Mouse (Mus musculus) spleen, adult 2 months (tissue): ENCODE results near the gene Rabepk. TPM values are rescaled to one million over a fixed set of nuclear protein-coding genes. Genes with fewer than 3 reads are reported as not detected.
"Not testable (repeated sequence)": the region's sequence is repeated elsewhere in the genome, so short reads cannot be mapped to it uniquely, and the experiment has no call there.

ENCODE experiments used
- DNase-seq, 2 experiments: peaks; one replicate each; pipeline versions ENCODE4 v3.0.0 to v3.0.0-alpha.2; 2012 to 2021; ENCODE audit warnings: low spot score in 2 of 2, low read depth in 1 of 2
- H3K27ac ChIP-seq: fragments of 200-500 bp; 2 replicates; pipeline ENCODE4 v1.5.1; 2012; ENCODE audit warnings: low read length, inconsistent platforms; ENCODE audit not compliant: insufficient read depth
- H3K27me3 ChIP-seq: fragments of 200-500 bp; 2 replicates; pipeline ENCODE4 v1.6.1; 2012; ENCODE audit warnings: mild to moderate bottlenecking, moderate library complexity, low read length, inconsistent platforms; ENCODE audit not compliant: control insufficient read depth, insufficient read depth
- H3K36me3 ChIP-seq: fragments of 200-500 bp; 2 replicates; pipeline ENCODE4 v1.6.1; 2012; ENCODE audit warnings: mild to moderate bottlenecking, low read length, inconsistent platforms; ENCODE audit not compliant: control insufficient read depth, insufficient read depth
- H3K4me1 ChIP-seq: fragments of 200-500 bp; 2 replicates; pipeline ENCODE4 v1.6.1; 2011; ENCODE audit warnings: inconsistent platforms; ENCODE audit not compliant: control insufficient read depth, insufficient read depth, insufficient read length
- H3K4me3 ChIP-seq: fragments of 200-500 bp; 2 replicates; pipeline ENCODE4 v1.5.1; 2011; ENCODE audit warnings: mild to moderate bottlenecking, inconsistent platforms; ENCODE audit not compliant: insufficient read depth, insufficient read length; ENCODE audit errors: extremely low read depth
- CTCF ChIP-seq: fragments of 200-500 bp; IDR thresholded peaks from 2 replicates; pipeline ENCODE4 v1.5.1; 2011; ENCODE audit warnings: mild to moderate bottlenecking, inconsistent platforms; ENCODE audit not compliant: insufficient read depth, insufficient read length, insufficient replicate concordance; ENCODE audit errors: extremely low read depth
- POLR2A ChIP-seq: fragments of 200-500 bp; IDR thresholded peaks from 2 replicates; pipeline ENCODE4 v1.6.1; 2011; ENCODE audit warnings: low read depth, low read length, inconsistent platforms
- WGBS: fragments of 180-500 bp; shearing (Covaris S2); methylation state at CpG from one replicate; pipeline ENCODE4 v1.1.7; 2018; 5-methylcytosine and 5-hydroxymethylcytosine counted together
- polyA plus RNA-seq: library from polyadenylated mRNA; depleted of rRNA; stranded (reverse); fragments of >200 nt; gene quantifications from 2 replicates; pipeline ENCODE4 v1.2.3, GENCODE M21; 2012

The Rabepk gene
- polyA plus RNA-seq, 1 experiment, result 16.7 TPM

DNA sequence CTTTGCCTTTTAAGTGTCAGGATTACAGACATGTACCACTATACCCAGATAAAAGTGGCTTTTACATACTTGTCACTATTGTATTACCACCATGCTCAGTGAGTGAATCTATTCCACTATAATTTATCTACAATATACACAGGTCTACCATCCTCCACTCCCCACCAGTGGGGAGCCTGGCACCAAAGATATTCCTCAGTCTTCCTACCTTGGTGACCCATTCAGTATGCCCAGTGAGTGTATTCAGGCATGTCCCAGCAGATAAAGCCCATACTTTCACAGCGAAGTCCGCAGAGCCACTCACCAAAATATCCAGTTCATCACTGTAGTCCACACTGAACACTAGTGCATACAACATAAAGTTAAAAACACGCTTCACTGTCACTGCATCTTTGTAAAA, 11.1 kb upstream of the Rabepk start:
- no peak for DNase-seq
- Histone ChIP-seq H3K4me3 (no peak overlapping the region), H3K4me1 (peaks cover 2% of the 10 kb centered on the region; the same call in 1 of the 2 replicates), H3K27me3 (no peaks in the 10 kb centered on the region), H3K27ac (no peak overlapping the region), H3K36me3 (peaks cover 28% of the 10 kb centered on the region)
- TF ChIP-seq CTCF (no peak), POLR2A (no peak)
- WGBS, result 90% methylated on average over 3 of the region's 3 CpGs

DNA sequence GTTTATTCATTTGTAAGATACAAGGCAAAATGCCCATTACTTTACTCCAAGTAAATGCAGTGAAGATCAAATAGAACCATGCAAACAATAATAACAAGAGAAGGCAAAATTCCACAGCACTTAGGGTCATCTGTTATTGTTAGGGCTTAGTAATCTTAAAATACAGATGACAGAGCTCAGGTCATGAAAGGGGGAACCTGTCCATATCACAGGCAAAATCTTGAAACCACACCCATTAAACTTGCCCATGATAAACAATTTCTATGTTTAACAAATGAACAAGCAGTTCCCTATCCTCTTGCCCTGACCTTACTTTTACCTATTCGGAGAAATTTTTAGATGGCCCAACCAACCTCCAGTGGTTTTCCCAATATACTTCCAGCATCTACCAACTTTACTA, 9.9 kb upstream of the Rabepk start:
- Histone ChIP-seq H3K4me3 (no peak overlapping the region), H3K36me3 (peaks cover 33% of the 10 kb centered on the region), H3K4me1 (peaks cover 2% of the 10 kb centered on the region; the same call in 1 of the 2 replicates), H3K27me3 (no peaks in the 10 kb centered on the region), H3K27ac (no peak overlapping the region)
- WGBS, result 86% methylated on average over 1 of the region's 1 CpGs
- no peak for DNase-seq
- TF ChIP-seq CTCF (no peak), POLR2A (no peak)

DNA sequence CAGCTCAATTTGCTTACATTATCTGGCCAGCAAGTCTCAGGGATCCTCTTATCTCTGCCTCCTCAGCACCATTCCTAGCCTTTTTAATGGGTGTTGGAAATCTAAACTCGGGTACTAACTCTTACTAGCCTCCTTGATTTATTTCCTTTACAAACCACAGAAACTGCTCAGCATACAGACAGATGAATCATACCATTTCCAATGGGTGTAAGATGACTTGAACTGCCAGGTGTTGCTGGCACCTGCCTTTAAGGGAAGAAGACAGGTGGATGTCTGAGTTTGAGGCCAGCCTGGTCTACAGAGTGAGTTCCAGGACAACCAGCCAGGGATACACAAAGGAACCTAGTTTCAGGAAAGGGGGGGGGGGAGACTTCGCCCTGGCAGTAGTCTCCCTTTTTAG, 8.3 kb upstream of the Rabepk start:
- TF ChIP-seq POLR2A (no peak), CTCF (no peak)
- H3K4me1 ChIP-seq, result peaks cover 2% of the 10 kb centered on the region; the same call in 1 of the 2 replicates
- H3K27ac ChIP-seq, result no peak overlapping the region
- H3K4me3 ChIP-seq, result no peak overlapping the region
- no peaks in the 10 kb centered on the region for H3K27me3 ChIP-seq
- peaks cover 25% of the 10 kb centered on the region for H3K36me3 ChIP-seq
- DNase-seq, result no peak
- 53% methylated on average over 2 of the region's 2 CpGs for WGBS

DNA sequence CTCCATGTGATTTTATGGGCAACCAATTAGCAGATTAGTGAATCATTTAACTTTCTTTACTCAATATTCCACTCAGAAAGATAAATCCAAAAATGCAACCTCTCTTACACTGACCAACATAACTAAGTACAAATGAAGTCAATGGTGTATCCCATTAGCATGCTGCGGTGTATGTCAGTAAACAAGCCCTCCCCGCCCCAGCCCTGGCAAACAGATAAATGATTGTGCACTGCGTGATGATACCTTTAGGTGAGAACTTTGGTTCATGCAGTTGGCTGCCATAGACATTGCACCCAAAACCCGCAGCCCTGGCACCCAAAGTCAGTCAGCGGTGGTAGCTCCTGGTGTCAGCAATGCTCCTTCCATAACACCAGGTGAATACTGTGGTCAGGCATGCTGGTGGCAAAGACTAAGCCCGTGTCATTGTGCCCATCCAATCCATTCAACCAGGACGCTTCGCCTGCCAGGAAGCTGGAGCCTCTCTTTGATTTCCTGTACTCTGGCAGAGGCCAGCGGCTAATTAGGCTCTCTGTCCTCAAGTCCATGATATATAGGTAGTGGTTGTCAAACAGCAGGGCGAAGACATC, 5.7 kb upstream of the Rabepk start:
- Histone ChIP-seq H3K27ac (no peak overlapping the region; the same call in 1 of the 2 replicates), H3K4me3 (no peak overlapping the region), H3K36me3 (peaks cover 12% of the 10 kb centered on the region), H3K4me1 (peaks cover 2% of the 10 kb centered on the region; the same call in 1 of the 2 replicates), H3K27me3 (no peaks in the 10 kb centered on the region)
- 90% methylated on average over 10 of the region's 10 CpGs for WGBS
- TF ChIP-seq POLR2A, result no peak
- no peak for TF ChIP-seq CTCF
- no peak for DNase-seq

DNA sequence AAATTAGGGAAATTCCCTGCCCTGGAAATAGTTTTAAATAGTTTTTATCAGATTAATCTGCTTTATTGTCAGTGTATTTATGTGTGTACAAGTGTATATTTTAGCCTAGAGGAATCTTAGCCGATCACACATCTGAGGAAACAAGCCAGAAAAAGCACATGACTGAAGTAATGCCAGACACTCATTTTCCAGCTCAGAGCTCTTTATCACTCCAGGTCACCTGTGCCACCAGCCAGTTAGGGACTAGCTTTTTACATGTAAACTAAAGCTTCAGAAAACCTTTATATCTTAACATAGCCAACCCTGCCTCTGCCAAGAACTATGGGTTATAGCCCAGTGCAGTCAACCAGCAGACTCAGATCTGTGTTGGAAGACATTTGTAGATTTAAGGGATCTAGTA, 5.1 kb upstream of the Rabepk start:
- TF ChIP-seq CTCF (no peak), POLR2A (no peak)
- Histone ChIP-seq H3K36me3 (peaks cover 11% of the 10 kb centered on the region), H3K27ac (no peak overlapping the region), H3K4me3 (no peak overlapping the region), H3K27me3 (no peaks in the 10 kb centered on the region), H3K4me1 (peaks cover 2% of the 10 kb centered on the region; the same call in 1 of the 2 replicates)
- WGBS, result 79% methylated on average over 1 of the region's 1 CpGs
- no peak for DNase-seq

DNA sequence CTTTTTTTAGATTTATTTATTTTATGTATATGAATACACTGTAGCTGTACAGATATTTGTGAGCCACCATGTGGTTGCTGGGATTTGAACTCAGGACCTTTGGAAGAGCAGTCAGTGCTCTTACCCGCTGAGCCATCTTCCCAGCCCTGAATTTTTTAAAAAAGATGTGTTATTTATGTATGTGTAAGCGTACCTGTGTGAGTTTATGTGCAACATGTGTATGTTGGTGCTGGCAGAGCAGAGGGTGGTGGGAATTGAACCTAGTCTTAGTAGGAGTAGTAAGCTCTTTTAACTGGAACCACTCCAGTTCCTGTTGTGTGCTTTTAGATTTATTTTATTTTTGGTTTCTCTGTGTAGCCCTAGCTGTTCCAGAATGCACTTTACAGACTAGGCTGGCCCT, 4.5 kb upstream of the Rabepk start:
- H3K27ac ChIP-seq, result no peak overlapping the region
- H3K4me1 ChIP-seq, result peaks cover 2% of the 10 kb centered on the region; the same call in 1 of the 2 replicates
- no peaks in the 10 kb centered on the region for H3K27me3 ChIP-seq
- no peak for DNase-seq
- no peak for TF ChIP-seq CTCF
- TF ChIP-seq POLR2A, result no peak
- no peak overlapping the region for H3K4me3 ChIP-seq
- H3K36me3 ChIP-seq, result peaks cover 11% of the 10 kb centered on the region
- 96% methylated on average over 2 of the region's 2 CpGs for WGBS

DNA sequence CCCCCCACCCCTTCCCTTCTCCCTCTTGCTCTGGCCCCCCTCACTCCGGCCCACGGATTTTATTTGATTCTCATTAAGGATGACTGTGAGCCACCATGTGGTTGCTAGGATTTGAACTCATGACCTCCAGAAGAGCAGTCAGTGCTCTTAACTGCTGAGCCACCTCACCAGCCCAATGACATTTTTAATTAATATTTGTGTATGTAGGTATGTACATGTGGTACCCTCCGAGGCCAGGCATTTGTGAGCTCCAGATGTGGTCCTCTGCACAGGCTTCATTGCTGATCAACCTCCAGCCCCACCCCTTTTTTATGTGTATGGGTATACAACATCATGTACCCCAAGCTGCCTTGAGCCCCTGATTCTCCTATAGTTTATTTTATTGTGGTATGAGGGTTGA, 4.0 kb upstream of the Rabepk start:
- Histone ChIP-seq H3K4me3 (no peak overlapping the region), H3K4me1 (peaks cover 2% of the 10 kb centered on the region; the same call in 1 of the 2 replicates), H3K27ac (no peak overlapping the region), H3K27me3 (no peaks in the 10 kb centered on the region), H3K36me3 (peaks cover 11% of the 10 kb centered on the region)
- WGBS, result 83% methylated on average over 3 of the region's 3 CpGs
- TF ChIP-seq CTCF (no peak), POLR2A (no peak)
- no peak for DNase-seq

DNA sequence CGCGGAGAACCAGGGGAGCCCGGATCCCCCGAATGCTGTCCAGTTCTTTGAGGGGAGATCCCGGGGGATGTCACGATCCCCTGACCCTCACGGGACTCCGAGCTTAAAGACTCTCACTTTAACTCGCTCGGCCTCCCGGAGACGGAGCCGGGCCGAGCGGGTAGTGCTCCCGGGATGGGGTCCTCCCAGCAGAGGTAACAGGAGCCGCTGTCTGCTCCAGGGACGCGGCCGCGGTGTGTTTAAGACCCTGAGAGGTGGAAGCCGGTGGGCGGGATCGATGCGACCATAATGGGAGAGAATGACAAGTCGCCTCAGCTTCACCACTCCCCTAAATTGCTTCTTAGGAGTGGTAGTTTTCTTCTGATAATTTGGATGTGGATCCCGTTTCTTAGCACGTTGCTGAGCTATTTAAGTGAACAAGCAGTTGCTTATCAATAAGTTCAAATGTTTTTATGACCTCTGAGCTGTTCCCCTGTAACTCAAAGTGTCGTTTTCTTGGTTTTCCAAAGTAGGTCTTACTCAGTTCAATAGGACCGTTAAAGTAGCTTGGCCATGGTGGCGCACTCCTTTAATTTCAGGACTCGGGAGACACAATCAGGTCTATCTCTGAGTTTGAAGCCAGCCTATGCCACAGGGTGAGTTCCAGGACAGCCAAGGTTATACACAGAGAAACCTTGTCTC, 3.0 kb upstream of the Rabepk start:
- not testable (repeated sequence) for DNase-seq, H3K36me3 ChIP-seq, H3K27me3 ChIP-seq, H3K4me1 ChIP-seq
- H3K4me3 ChIP-seq, result peak overlapping the region; percentile 84
- under 1% methylated on average over 32 of the region's 32 CpGs for WGBS
- H3K27ac ChIP-seq, result peak overlapping the region; percentile 80
